Mouse (Mus musculus) lung, postnatal 0 days (tissue): ENCODE results near the gene Galnt4. TPM values are rescaled to one million over a fixed set of nuclear protein-coding genes. Genes with fewer than 3 reads are reported as not detected.
A peak's percentile ranks its signal among the peaks of the same experiment; 100 is the strongest.

Experiments
- ATAC-seq: fragments of 200-750 bp; cut with Nextera tagmentation; 2 replicates; pipeline ENCODE4 v1.8.0; 2017; ENCODE audit warnings: moderate library complexity
- DNase-seq: peaks from one replicate; pipeline ENCODE4 v3.0.0-alpha.2; 2016; ENCODE audit warnings: low spot score
- H3K27ac ChIP-seq: fragments of 300-500 bp; sonication (generic); 2 replicates; pipeline ENCODE4 v1.5.1; 2014; ENCODE audit warnings: antibody characterized with exemption, mild to moderate bottlenecking, low read length, mixed read lengths
- H3K27me3 ChIP-seq: fragments of 300-500 bp; sonication (generic); replicated peaks from 2 replicates; pipeline ENCODE4 v1.6.1; 2014; ENCODE audit warnings: low read length, mixed read lengths; ENCODE audit not compliant: insufficient read depth
- H3K36me3 ChIP-seq: fragments of 300-500 bp; sonication (generic); 2 replicates; pipeline ENCODE4 v1.6.1; 2014; ENCODE audit warnings: low read length, mixed read lengths; ENCODE audit not compliant: insufficient read depth
- H3K4me1 ChIP-seq: fragments of 300-500 bp; sonication (generic); 2 replicates; pipeline ENCODE4 v1.6.1; 2014; ENCODE audit warnings: antibody characterized with exemption, low read depth, low read length, mixed read lengths; ENCODE audit not compliant: insufficient read depth
- H3K4me2 ChIP-seq: fragments of 300-500 bp; sonication (generic); replicated peaks from 2 replicates; pipeline ENCODE4 v1.6.1; 2014; ENCODE audit warnings: low read depth, mild to moderate bottlenecking, low read length, moderate library complexity, mixed read lengths
- H3K4me3 ChIP-seq: fragments of 300-500 bp; sonication (generic); 2 replicates; pipeline ENCODE4 v1.5.1; 2014; ENCODE audit warnings: low read depth, low read length
- H3K9ac ChIP-seq: fragments of 300-500 bp; sonication (generic); replicated peaks from 2 replicates; pipeline ENCODE4 v1.6.1; 2014; ENCODE audit warnings: low read depth, mild to moderate bottlenecking
- H3K9me3 ChIP-seq: fragments of 300-500 bp; sonication (generic); 2 replicates; pipeline ENCODE4 v1.6.1; 2016; ENCODE audit warnings: low read length, mixed read lengths
- CTCF ChIP-seq: IDR thresholded peaks from 2 replicates; pipeline ENCODE4 v1.5.1; 2016; ENCODE audit warnings: antibody characterized with exemption, mild to moderate bottlenecking
- EP300 ChIP-seq: IDR thresholded peaks from 2 replicates; pipeline ENCODE4 v1.6.1; 2016; ENCODE audit warnings: antibody characterized with exemption, mild to moderate bottlenecking, control low read depth
- WGBS: fragments of 180-500 bp; shearing (Covaris S2); extraction: QIAGEN DNeasy Blood & Tissue Kit; methylation state at CpG from one replicate; pipeline ENCODE4 v1.1.7; 2014; 5-methylcytosine and 5-hydroxymethylcytosine counted together
- polyA plus RNA-seq: library from polyadenylated mRNA; unstranded; fragments of >200 nt; fragmentation: Nextera tagmentation; extraction: Ambion mirVana; gene quantifications from 2 replicates; pipeline ENCODE4 v1.2.1, GENCODE M21; 2015

Galnt4 gene
- polyA plus RNA-seq, 1 experiment from 2014 or later: 8.0 TPM

DNA sequence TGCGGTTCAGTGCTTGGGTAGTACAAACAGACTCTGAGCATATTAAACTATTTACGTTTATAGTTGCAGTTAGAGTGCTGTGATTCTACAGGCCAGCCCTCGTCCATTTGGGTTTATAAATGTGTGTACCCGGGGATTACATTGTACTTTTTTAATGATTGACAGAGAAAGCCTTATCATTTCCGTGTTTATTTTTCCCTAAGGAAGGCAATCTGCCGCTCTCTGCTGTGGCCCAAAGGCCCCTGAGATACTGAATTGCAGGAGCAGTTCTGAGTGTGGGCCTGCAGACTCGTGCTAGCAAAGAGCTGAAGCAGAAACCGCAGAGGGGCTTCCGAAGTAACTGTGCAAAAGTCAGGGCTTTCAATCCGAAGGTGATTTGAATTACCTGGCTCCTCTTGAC lies 9.9 kb downstream of the Galnt4 start:
- no peak overlapping the region for H3K27ac ChIP-seq
- no peaks in the 10 kb centered on the region for H3K9me3 ChIP-seq
- H3K9ac ChIP-seq: no peak overlapping the region
- no peaks in the 10 kb centered on the region for H3K27me3 ChIP-seq
- no peaks in the 10 kb centered on the region for H3K36me3 ChIP-seq
- H3K4me1 ChIP-seq: 0 out of 2 replicates have a peak, but pooled peaks cover 4% of the 10 kb centered on the region
- DNase-seq: peak; percentile 64
- ATAC-seq: no peak
- no peak for TF ChIP-seq EP300
- no peak for TF ChIP-seq CTCF
- no peak overlapping the region for H3K4me2 ChIP-seq
- 39% methylated on average over 10 of the region's 10 CpGs for whole genome bisulfite sequencing
- H3K4me3 ChIP-seq: no peak overlapping the region

DNA sequence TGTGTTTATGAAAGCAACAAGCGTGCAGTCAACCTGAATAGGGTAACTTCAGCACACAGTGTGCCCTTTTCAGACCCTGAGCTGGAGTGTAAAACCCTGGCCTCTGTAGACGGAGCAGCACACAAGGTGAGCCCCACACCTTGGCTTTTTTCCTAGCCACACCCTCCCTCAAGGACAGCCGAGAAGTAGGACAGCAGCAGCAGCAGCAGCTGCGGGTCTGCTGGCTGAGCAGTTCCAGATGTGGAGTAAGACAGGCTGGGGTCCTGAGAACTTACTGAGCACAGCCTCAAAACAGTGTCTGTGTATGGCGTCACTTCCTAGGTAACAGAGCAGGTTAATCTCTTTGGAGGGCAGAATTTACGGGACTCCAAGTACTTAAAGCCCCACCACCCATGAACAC lies 10.7 kb downstream of the Galnt4 start:
- DNase-seq: peak; percentile 20
- WGBS: 53% methylated on average over 6 of the region's 6 CpGs

DNA sequence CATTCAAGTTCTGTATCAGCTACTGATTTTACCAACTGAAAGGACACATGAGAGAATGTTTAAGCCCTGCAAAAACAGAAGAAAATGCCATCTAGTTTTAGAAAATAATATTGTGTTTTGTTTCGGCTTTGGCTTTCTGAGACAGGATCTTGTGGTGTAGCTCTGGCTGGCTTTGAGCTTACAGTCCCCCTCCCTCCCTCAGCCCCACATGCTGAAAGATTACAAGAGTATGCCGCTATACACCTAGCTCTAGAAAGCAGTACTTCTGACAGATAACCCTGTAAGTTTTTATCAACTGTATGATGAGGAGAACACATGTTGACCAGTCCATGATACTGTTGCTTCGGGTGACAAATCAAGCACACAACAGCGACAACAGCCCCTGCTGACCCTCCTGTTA lies 11.5 kb downstream of the Galnt4 start:
- Histone ChIP-seq H3K4me3 (no peak overlapping the region), H3K36me3 (no peaks in the 10 kb centered on the region), H3K4me1 (no peaks in the 10 kb centered on the region), H3K27ac (no peak overlapping the region), H3K9ac (no peak overlapping the region), H3K9me3 (no peaks in the 10 kb centered on the region), H3K27me3 (no peaks in the 10 kb centered on the region), H3K4me2 (no peak overlapping the region)
- WGBS: 94% methylated on average over 4 of the region's 4 CpGs
- TF ChIP-seq CTCF: no peak
- no peak for TF ChIP-seq EP300
- ATAC-seq: no peak
- DNase-seq: no peak

More for the DNA sequence above, 10.7 kb downstream of the Galnt4 start:
- 0 out of 2 replicates have a peak, but pooled peaks cover 4% of the 10 kb centered on the region for H3K4me1 ChIP-seq
- no peaks in the 10 kb centered on the region for H3K9me3 ChIP-seq
- H3K4me3 ChIP-seq: no peak overlapping the region
- H3K36me3 ChIP-seq: no peaks in the 10 kb centered on the region
- H3K27me3 ChIP-seq: no peaks in the 10 kb centered on the region
- no peak overlapping the region for H3K9ac ChIP-seq
- H3K27ac ChIP-seq: no peak overlapping the region
- TF ChIP-seq CTCF (no peak), EP300 (no peak)
- no peak overlapping the region for H3K4me2 ChIP-seq
- peak; percentile 49; the same call in 1 of the 2 replicates for ATAC-seq

DNA sequence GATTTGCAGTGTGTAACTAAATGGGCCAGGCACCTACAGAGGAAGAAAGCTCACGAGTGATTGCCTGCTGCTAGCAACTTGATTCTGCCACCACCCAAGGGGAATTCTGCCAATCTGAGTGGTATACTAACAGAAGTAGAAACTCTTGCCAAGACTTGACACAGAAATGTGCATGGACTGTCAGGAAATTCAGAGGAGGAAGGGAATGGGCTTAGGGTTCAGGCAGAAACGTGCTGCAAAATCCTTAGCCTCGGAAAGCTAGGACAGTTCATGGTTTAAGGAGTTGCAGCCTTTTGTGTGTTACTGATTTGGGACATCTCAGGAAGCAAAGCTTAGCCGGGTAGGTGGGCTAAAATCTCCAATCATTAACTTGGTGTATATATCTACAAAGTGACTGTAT lies 18.3 kb downstream of the Galnt4 start, which contains the start of gene Phxr2:
Gene Phxr2, minus strand, starts transcription at position 101 of the 400 bp plus-strand sequence.
- Histone ChIP-seq H3K36me3 (no peaks in the 10 kb centered on the region; the same call in 1 of the 2 replicates), H3K27me3 (no peaks in the 10 kb centered on the region), H3K4me2 (no peak within 1 kb of the TSS), H3K9me3 (no peaks in the 10 kb centered on the region), H3K4me3 (no peak within 1 kb of the TSS), H3K27ac (no peak within 1 kb of the TSS), H3K4me1 (no peaks in the 10 kb centered on the region), H3K9ac (no peak within 1 kb of the TSS)
- DNase-seq (no peak), ATAC-seq (no peak)
- TF ChIP-seq CTCF: no peak
- no peak for TF ChIP-seq EP300
- WGBS: 77% methylated on average over 4 of the region's 4 CpGs

DNA sequence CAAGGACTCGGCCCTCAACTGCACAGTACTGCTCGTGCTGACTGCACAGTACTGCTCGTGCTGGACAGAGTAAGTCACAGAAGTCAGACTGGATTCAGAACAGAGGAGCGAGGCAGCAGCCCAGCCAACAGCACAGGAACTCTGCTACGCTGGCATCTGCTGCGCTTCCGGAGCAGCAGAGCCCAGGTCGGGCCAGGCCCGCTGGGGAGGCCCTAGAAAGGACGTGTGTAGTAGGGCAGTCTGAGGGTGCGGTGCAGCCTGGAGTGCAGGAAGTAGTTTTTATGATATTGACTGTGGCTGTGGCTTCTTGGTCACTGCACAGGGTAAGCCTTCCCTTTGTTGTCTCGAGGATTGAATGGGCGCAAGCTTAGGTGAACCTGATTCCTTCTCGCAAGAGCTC lies 19.0 kb downstream of the Galnt4 start:
- ATAC-seq (no peak), DNase-seq (no peak)
- Histone ChIP-seq H3K9me3 (no peaks in the 10 kb centered on the region), H3K9ac (no peak overlapping the region), H3K4me2 (no peak overlapping the region), H3K27ac (no peak overlapping the region), H3K36me3 (no peaks in the 10 kb centered on the region; the same call in 1 of the 2 replicates), H3K27me3 (no peaks in the 10 kb centered on the region), H3K4me3 (no peak overlapping the region), H3K4me1 (no peaks in the 10 kb centered on the region)
- WGBS: 86% methylated on average over 14 of the region's 14 CpGs
- TF ChIP-seq EP300: no peak
- no peak for TF ChIP-seq CTCF

DNA sequence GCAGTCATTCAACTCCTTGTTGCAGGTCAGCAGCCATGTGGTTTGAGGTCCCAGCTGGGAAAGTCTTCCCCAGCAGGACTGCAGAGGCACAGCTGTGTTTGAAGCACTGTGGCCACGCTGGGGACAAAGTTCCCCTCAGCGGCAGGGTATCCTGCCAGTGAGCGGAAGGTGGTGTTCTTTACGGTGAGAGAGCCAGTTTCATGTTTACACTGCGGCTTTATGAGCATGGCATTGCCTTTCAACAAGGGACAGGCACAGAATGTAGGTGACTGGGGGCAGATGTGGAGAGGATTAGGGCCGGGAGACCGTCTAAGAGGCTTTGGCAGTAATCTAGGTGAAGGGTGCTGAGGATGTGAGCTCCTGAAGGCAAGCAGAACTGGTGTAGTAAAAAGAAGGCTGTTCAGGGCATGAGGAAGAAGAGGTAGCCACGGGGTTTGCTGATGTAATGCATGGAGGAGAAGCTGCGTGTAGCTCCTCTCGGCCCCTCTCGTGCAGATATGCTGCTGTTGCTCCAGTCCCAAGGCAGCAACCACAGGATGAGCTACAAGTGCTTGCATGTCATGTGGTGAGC lies 19.8 kb downstream of the Galnt4 start:
- DNase-seq (peak; percentile 18), ATAC-seq (no peak)
- no peak overlapping the region for H3K4me2 ChIP-seq
- no peak overlapping the region for H3K27ac ChIP-seq
- H3K4me1 ChIP-seq: no peaks in the 10 kb centered on the region
- H3K9ac ChIP-seq: no peak overlapping the region
- H3K27me3 ChIP-seq: no peaks in the 10 kb centered on the region
- no peaks in the 10 kb centered on the region for H3K9me3 ChIP-seq
- H3K36me3 ChIP-seq: no peaks in the 10 kb centered on the region; the same call in 1 of the 2 replicates
- no peak overlapping the region for H3K4me3 ChIP-seq
- WGBS: 59% methylated on average over 11 of the region's 11 CpGs
- TF ChIP-seq CTCF (no peak), EP300 (no peak)
